Mouse (Mus musculus): ENCODE data around the gene Gba. TPM values are rescaled to one million over a fixed set of nuclear protein-coding genes. Genes with fewer than 3 reads are reported as not detected.

Gba gene
- polyA plus RNA-seq, 1 experiment from 2014 or later: 37.1 TPM

DNA sequence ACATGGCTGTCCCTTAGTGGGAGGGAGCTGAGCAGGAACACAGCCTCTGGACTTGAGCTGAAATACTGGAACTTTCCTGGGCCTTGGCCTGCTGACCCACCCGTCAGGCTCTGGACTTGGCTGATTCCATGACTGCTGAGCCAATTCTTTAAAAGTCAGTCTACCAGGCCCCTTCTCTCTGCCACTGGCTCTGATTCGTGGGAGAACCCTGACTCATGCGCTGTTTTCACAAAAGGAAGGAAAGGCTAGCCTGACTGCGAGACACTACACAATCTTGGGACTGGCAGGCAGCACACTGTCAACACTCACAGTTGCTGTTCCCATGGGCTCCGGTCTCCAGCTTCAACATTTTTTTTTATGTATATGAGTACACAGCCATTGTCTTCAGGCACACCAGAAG is 53.4 kb downstream of the Gba start:
- Histone ChIP-seq H3K9ac (no peak overlapping the region), H3K27me3 (replicated peaks) (peaks cover 6% of the 10 kb centered on the region; the same call in 1 of the 2 replicates), H3K27ac (ENCODE audit: poor library complexity, severe bottlenecking) (no peak overlapping the region), H3K4me3 (no peak overlapping the region), H3K36me3 (no peaks in the 10 kb centered on the region), H3K4me1 (replicated peaks) (peaks cover 11% of the 10 kb centered on the region), H3K9me3 (replicated peaks) (no peaks in the 10 kb centered on the region), H3K4me2 (no peak overlapping the region)
- WGBS: 48% methylated on average over 5 of the region's 5 CpGs
- ATAC-seq (ENCODE audit: insufficient number of reproducible peaks, low FRiP score): no peak

MicroRNAs encoded within 50 kb of the gene (microRNA counts, 519-probe panel; counts per million panel counts)
- microRNA mmu-miR-92b: not detected

Small RNA genes within 50 kb of the gene (microRNA-seq; reads per million reads assigned to microRNA genes)
- 117 reads per million, percentile 54 among the genes with 10 or more reads in this experiment for gene Mir92b

Other genes starting within 250 kb of the Gba start
- 10.1 and 10.5 TPM in 2 replicates for gene Rusc1, start 109.6 kb upstream of the Gba start, polyA plus RNA-seq (2016; fragmentation: Nextera tagmentation; extraction: Ambion mirVana)
- not detected in 2 replicates for gene Gm43738, start 101.8 kb upstream of the Gba start, polyA plus RNA-seq (2016; fragmentation: Nextera tagmentation; extraction: Ambion mirVana)
- 130 and 136 TPM in 2 replicates for gene Fdps, start 101.0 kb upstream of the Gba start, polyA plus RNA-seq (2016; fragmentation: Nextera tagmentation; extraction: Ambion mirVana)
- gene Pklr, start 66.8 kb upstream of the Gba start, polyA plus RNA-seq (2016; fragmentation: Nextera tagmentation; extraction: Ambion mirVana): 1.7 and 2.8 TPM in 2 replicates
- gene Hcn3, start 42.7 kb upstream of the Gba start, polyA plus RNA-seq (2016; fragmentation: Nextera tagmentation; extraction: Ambion mirVana): 0.45 and 0.65 TPM in 2 replicates
- 24.6 and 24.8 TPM in 2 replicates for gene Clk2, start 38.1 kb upstream of the Gba start, polyA plus RNA-seq (2016; fragmentation: Nextera tagmentation; extraction: Ambion mirVana)
- 88.8 and 92.5 TPM in 2 replicates for gene Scamp3, start 25.5 kb upstream of the Gba start, polyA plus RNA-seq (2016; fragmentation: Nextera tagmentation; extraction: Ambion mirVana)
- 15.4 and 15.6 TPM in 2 replicates for gene Fam189b, start 19.8 kb upstream of the Gba start, polyA plus RNA-seq (2016; fragmentation: Nextera tagmentation; extraction: Ambion mirVana)
- gene Thbs3, start 12.3 kb downstream of the Gba start, polyA plus RNA-seq (2016; fragmentation: Nextera tagmentation; extraction: Ambion mirVana): 16.2 and 18.7 TPM in 2 replicates
- gene Mtx1, start 24.2 kb downstream of the Gba start, polyA plus RNA-seq (2016; fragmentation: Nextera tagmentation; extraction: Ambion mirVana): 123 and 127 TPM in 2 replicates
- gene Muc1, start 26.1 kb downstream of the Gba start, polyA plus RNA-seq (2016; fragmentation: Nextera tagmentation; extraction: Ambion mirVana): 0.48 TPM in 1 of 2 replicates, not detected in the other
- gene Krtcap2, start 43.0 kb downstream of the Gba start, polyA plus RNA-seq (2016; fragmentation: Nextera tagmentation; extraction: Ambion mirVana): 243 and 262 TPM in 2 replicates
- gene Trim46, start 43.4 kb downstream of the Gba start, polyA plus RNA-seq (2016; fragmentation: Nextera tagmentation; extraction: Ambion mirVana): 0.89 and 1.1 TPM in 2 replicates
- gene Dpm3, start 56.4 kb downstream of the Gba start, polyA plus RNA-seq (2016; fragmentation: Nextera tagmentation; extraction: Ambion mirVana): 65.1 and 79.2 TPM in 2 replicates
- gene Slc50a1, start 67.6 kb downstream of the Gba start, polyA plus RNA-seq (2016; fragmentation: Nextera tagmentation; extraction: Ambion mirVana): 40.9 and 42.9 TPM in 2 replicates
- gene Efna1, start 78.2 kb downstream of the Gba start, polyA plus RNA-seq (2016; fragmentation: Nextera tagmentation; extraction: Ambion mirVana): 27.0 and 31.0 TPM in 2 replicates
- gene Efna3, start 120.0 kb downstream of the Gba start, polyA plus RNA-seq (2016; fragmentation: Nextera tagmentation; extraction: Ambion mirVana): 1.3 TPM in 2 replicates
- gene Efna4, start 135.1 kb downstream of the Gba start, polyA plus RNA-seq (2016; fragmentation: Nextera tagmentation; extraction: Ambion mirVana): 8.7 and 10.6 TPM in 2 replicates
- gene Adam15, start 147.1 kb downstream of the Gba start, polyA plus RNA-seq (2016; fragmentation: Nextera tagmentation; extraction: Ambion mirVana): 47.2 and 55.5 TPM in 2 replicates
- gene Dcst2, start 159.0 kb downstream of the Gba start, polyA plus RNA-seq (2016; fragmentation: Nextera tagmentation; extraction: Ambion mirVana): not detected in 2 replicates
- gene Dcst1, start 162.3 kb downstream of the Gba start, polyA plus RNA-seq (2016; fragmentation: Nextera tagmentation; extraction: Ambion mirVana): 0.09 TPM in 1 of 2 replicates, not detected in the other
- 1.6 and 1.8 TPM in 2 replicates for gene Zbtb7b, start 191.8 kb downstream of the Gba start, polyA plus RNA-seq (2016; fragmentation: Nextera tagmentation; extraction: Ambion mirVana)
- gene Lenep, start 199.9 kb downstream of the Gba start, polyA plus RNA-seq (2016; fragmentation: Nextera tagmentation; extraction: Ambion mirVana): 0.54 TPM in 1 of 2 replicates, not detected in the other
- gene Flad1, start 208.9 kb downstream of the Gba start, polyA plus RNA-seq (2016; fragmentation: Nextera tagmentation; extraction: Ambion mirVana): 31.7 and 32.5 TPM in 2 replicates
- gene Cks1b, start 215.5 kb downstream of the Gba start, polyA plus RNA-seq (2016; fragmentation: Nextera tagmentation; extraction: Ambion mirVana): 355 and 356 TPM in 2 replicates
- 76.2 and 78.1 TPM in 2 replicates for gene Shc1, start 215.5 kb downstream of the Gba start, polyA plus RNA-seq (2016; fragmentation: Nextera tagmentation; extraction: Ambion mirVana)
- gene Pygo2, start 227.3 kb downstream of the Gba start, polyA plus RNA-seq (2016; fragmentation: Nextera tagmentation; extraction: Ambion mirVana): 36.1 and 37.5 TPM in 2 replicates
- gene Pbxip1, start 233.8 kb downstream of the Gba start, polyA plus RNA-seq (2016; fragmentation: Nextera tagmentation; extraction: Ambion mirVana): 67.5 and 71.6 TPM in 2 replicates